Mouse (Mus musculus) kidney, postnatal 0 days (tissue): Measurements from ENCODE around the gene Gm21987. TPM values are rescaled to one million over a fixed set of nuclear protein-coding genes. Genes with fewer than 3 reads are reported as not detected.

Source experiments
- ATAC-seq: fragments of 200-750 bp; cut with Nextera tagmentation; replicated peaks from 2 replicates; pipeline ENCODE4 v1.8.0; 2017; ENCODE audit warnings: low read depth, moderate number of reproducible peaks, moderate TSS enrichment, moderate library complexity; ENCODE audit not compliant: low FRiP score
- DNase-seq: peaks from one replicate; pipeline ENCODE4 v3.0.0-alpha.2; 2016; ENCODE audit warnings: low spot score
- H3K27ac ChIP-seq: fragments of 300-500 bp; sonication (generic); 2 replicates; pipeline ENCODE4 v1.5.1; 2014; ENCODE audit warnings: mild to moderate bottlenecking
- H3K27me3 ChIP-seq: fragments of 300-500 bp; sonication (generic); 2 replicates; pipeline ENCODE4 v1.6.1; 2014; ENCODE audit warnings: low read length, mixed read lengths; ENCODE audit not compliant: insufficient read depth
- H3K36me3 ChIP-seq: fragments of 300-500 bp; sonication (generic); 2 replicates; pipeline ENCODE4 v1.6.1; 2014; ENCODE audit warnings: low read length, mixed read lengths; ENCODE audit not compliant: insufficient read depth
- H3K4me1 ChIP-seq: fragments of 300-500 bp; sonication (generic); replicated peaks from 2 replicates; pipeline ENCODE4 v1.6.1; 2014; ENCODE audit warnings: antibody characterized with exemption, low read length, mixed read lengths; ENCODE audit not compliant: insufficient read depth
- H3K4me2 ChIP-seq: fragments of 300-500 bp; sonication (generic); 2 replicates; pipeline ENCODE4 v1.6.1; 2014; ENCODE audit warnings: mild to moderate bottlenecking, low read length, moderate library complexity, mixed read lengths
- H3K4me3 ChIP-seq: fragments of 300-500 bp; sonication (generic); replicated peaks from 2 replicates; pipeline ENCODE4 v1.5.1; 2014; ENCODE audit warnings: low read depth, low read length
- H3K9ac ChIP-seq: fragments of 300-500 bp; sonication (generic); 2 replicates; pipeline ENCODE4 v1.6.1; 2014; ENCODE audit warnings: low read depth, low read length
- H3K9me3 ChIP-seq: fragments of 300-500 bp; sonication (generic); replicated peaks from 2 replicates; pipeline ENCODE4 v1.6.1; 2016; ENCODE audit warnings: low read length, inconsistent platforms, mixed read lengths
- CTCF ChIP-seq: IDR thresholded peaks from 2 replicates; pipeline ENCODE4 v1.5.1; 2016; ENCODE audit warnings: antibody characterized with exemption, low read depth, mild to moderate bottlenecking, moderate library complexity
- WGBS: fragments of 180-500 bp; shearing (Covaris S2); extraction: QIAGEN DNeasy Blood & Tissue Kit; methylation state at CpG from one replicate; pipeline ENCODE4 v1.1.7; 2014; 5-methylcytosine and 5-hydroxymethylcytosine counted together
- polyA plus RNA-seq: library from polyadenylated mRNA; unstranded; fragments of >200 nt; fragmentation: Nextera tagmentation; extraction: Ambion mirVana; gene quantifications from 2 replicates; pipeline ENCODE4 v1.2.1, GENCODE M21; 2015

Gm21987 gene
- polyA plus RNA-seq, 1 experiment from 2014 or later, result not detected

GRCm38 (mm10) chr16:38368336-38368735 is 21.5 kb downstream of the Gm21987 start:
- ATAC-seq (peak; percentile 69; the same call in 1 of the 2 replicates), DNase-seq (no peak)
- Histone ChIP-seq H3K27me3 (no peaks in the 10 kb centered on the region), H3K4me2 (0 out of 2 replicates have a peak overlapping the region, but pooled peaks have one; percentile 14), H3K4me3 (no peak overlapping the region), H3K9me3 (no peaks in the 10 kb centered on the region), H3K27ac (no peak overlapping the region), H3K36me3 (no peaks in the 10 kb centered on the region), H3K4me1 (no peaks in the 10 kb centered on the region), H3K9ac (no peak overlapping the region)
- TF ChIP-seq CTCF, result no peak
- WGBS, result 27% methylated on average over 10 of the region's 10 CpGs

GRCm38 (mm10) chr16:38369000-38369399 is 22.2 kb downstream of the Gm21987 start:
- Histone ChIP-seq H3K36me3 (no peaks in the 10 kb centered on the region), H3K9me3 (no peaks in the 10 kb centered on the region), H3K4me3 (no peak overlapping the region), H3K27ac (no peak overlapping the region), H3K9ac (no peak overlapping the region), H3K4me2 (no peak overlapping the region), H3K27me3 (no peaks in the 10 kb centered on the region), H3K4me1 (no peaks in the 10 kb centered on the region)
- 85% methylated on average over 7 of the region's 7 CpGs for WGBS
- ATAC-seq, result no peak
- no peak for DNase-seq
- TF ChIP-seq CTCF, result no peak

GRCm38 (mm10) chr16:38369431-38369830 is 22.6 kb downstream of the Gm21987 start:
- no peak for TF ChIP-seq CTCF
- ATAC-seq (no peak), DNase-seq (no peak)
- Histone ChIP-seq H3K9me3 (no peaks in the 10 kb centered on the region), H3K27me3 (no peaks in the 10 kb centered on the region), H3K4me3 (no peak overlapping the region), H3K27ac (no peak overlapping the region), H3K9ac (no peak overlapping the region), H3K36me3 (no peaks in the 10 kb centered on the region), H3K4me1 (no peaks in the 10 kb centered on the region), H3K4me2 (no peak overlapping the region)
- whole genome bisulfite sequencing, result 88% methylated on average over 8 of the region's 8 CpGs

GRCm38 (mm10) chr16:38369992-38370484 is 23.2 kb downstream of the Gm21987 start:
- no peak overlapping the region for H3K4me3 ChIP-seq
- ATAC-seq, result no peak
- WGBS, result 76% methylated on average over 4 of the region's 4 CpGs
- H3K27ac ChIP-seq, result no peak overlapping the region
- no peak overlapping the region for H3K9ac ChIP-seq
- H3K36me3 ChIP-seq, result no peaks in the 10 kb centered on the region
- no peaks in the 10 kb centered on the region for H3K4me1 ChIP-seq
- H3K9me3 ChIP-seq, result no peaks in the 10 kb centered on the region
- no peak for TF ChIP-seq CTCF
- DNase-seq, result no peak
- H3K4me2 ChIP-seq, result no peak overlapping the region
- no peaks in the 10 kb centered on the region for H3K27me3 ChIP-seq

- Histone ChIP-seq H3K36me3 (no peaks in the 10 kb centered on the region), H3K4me3 (no peak overlapping the region), H3K4me1 (no peaks in the 10 kb centered on the region), H3K4me2 (no peak overlapping the region), H3K27ac (no peak overlapping the region), H3K27me3 (no peaks in the 10 kb centered on the region), H3K9me3 (no peaks in the 10 kb centered on the region), H3K9ac (no peak overlapping the region)
- TF ChIP-seq CTCF, result no peak
- ATAC-seq, result no peak
- WGBS, result 60% methylated on average over 8 of the region's 8 CpGs
- DNase-seq, result no peak
These were observed 24.0 kb downstream of the Gm21987 start for GRCm38 (mm10) chr16:38370633-38371374.

- 78% methylated on average over 15 of the region's 15 CpGs for WGBS
- ATAC-seq (no peak), DNase-seq (no peak)
- H3K27me3 ChIP-seq, result no peaks in the 10 kb centered on the region
- H3K4me3 ChIP-seq, result no peak overlapping the region
- no peak overlapping the region for H3K4me2 ChIP-seq
- H3K27ac ChIP-seq, result no peak overlapping the region
- H3K9ac ChIP-seq, result no peak overlapping the region
- TF ChIP-seq CTCF, result no peak
- no peaks in the 10 kb centered on the region for H3K9me3 ChIP-seq
- no peaks in the 10 kb centered on the region for H3K36me3 ChIP-seq
- H3K4me1 ChIP-seq, result no peaks in the 10 kb centered on the region
These were observed 25.0 kb downstream of the Gm21987 start for GRCm38 (mm10) chr16:38371705-38372296.
